Mouse (Mus musculus) frontal cortex, postnatal 36 days (tissue): ENCODE data around the gene Tpm3.

Source experiments
- DNase-seq, 2 experiments: peaks; one replicate each; pipeline ENCODE4 v3.0.0; 2022; ENCODE audit warnings: low spot score in 2 of 2

Gene Tpm3

DNA sequence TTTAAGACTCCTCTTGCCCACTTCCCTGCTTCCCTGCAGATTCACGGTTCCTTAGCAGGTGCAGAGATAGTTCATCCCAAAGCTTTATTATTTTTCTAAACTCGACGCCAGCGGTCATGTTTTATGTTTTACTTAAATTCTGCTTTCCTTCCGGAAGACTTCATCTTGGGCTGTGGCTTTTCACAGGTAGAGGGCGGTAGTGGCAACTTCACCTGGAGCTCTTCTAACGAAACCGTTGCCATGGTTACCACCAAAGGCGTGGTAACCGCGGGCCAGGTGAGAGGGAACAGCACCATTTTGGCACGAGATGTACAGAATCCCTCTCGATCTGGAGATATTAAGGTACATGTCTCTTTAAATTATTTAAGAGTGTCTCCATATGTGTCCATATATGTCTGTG lies 64.2 kb downstream of the Tpm3 start:
- DNase-seq, result no peak

DNA sequence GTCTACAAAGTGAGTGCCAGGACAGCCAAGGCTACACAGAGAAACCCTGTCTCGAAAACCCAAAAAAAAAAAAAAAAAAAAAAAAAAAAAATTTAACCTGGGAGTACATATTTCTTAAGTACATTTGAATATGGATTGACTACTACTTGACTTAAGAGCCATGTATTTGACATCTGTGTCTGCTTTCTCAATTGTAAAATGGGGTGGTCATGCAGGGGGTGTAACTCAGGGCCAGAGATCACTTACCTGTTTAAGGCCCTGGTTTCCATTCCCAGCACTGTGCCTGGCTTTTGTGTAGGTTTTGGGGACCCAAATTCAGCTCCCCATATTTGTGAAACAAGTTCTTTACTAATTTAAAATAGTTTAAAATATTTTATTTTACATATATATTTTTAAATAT lies 65.2 kb downstream of the Tpm3 start:
- no peak for DNase-seq

GRCm38 (mm10) chr3:90139962-90140361 lies 67.5 kb downstream of the Tpm3 start:
- DNase-seq, result no peak

DNA sequence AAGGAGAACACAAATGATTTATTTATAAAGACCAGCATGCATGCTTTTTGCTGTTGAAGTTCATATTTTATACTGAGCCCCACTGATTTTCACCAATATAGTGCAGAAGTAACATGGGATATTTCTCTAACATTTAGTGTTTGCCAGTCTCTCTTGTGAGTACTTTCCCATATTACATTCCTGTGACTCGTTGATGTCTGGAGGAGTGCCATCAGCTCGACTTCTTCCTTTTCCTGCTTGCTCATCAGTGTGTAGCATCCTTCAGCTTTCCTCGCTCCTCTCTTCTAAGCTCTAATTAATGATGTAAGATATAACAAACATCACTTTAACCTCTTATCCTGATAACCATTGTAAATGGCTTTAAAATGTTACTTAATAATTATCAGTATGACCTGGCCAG lies 73.0 kb downstream of the Tpm3 start:
- DNase-seq, result no peak

GRCm38 (mm10) chr3:90146651-90147050 lies 74.2 kb downstream of the Tpm3 start:
- DNase-seq, result no peak
